ENCODE assay signal across 22 mouse cellular contexts in genomic region chr8:105836991-105837390, GRCm38 (mm10). TPM values are rescaled to one million over a fixed set of nuclear protein-coding genes. Genes with fewer than 3 reads are reported as not detected.
DNase-seq lines count a peak whose midpoint lies in the region; ATAC-seq lines count a peak whose summit lies in the region.
"Had no signal": no experiment of that assay in that cellular context is flagged by ENCODE, and none has a peak within 500 bp of the region (broad histone marks: within the 10 kb centered on the region; RNA-seq: fewer than 3 reads in every experiment).

No protein-coding gene starts in this region.

- DNase-seq in cerebellum, adult 9-11 months, result peak; percentile 38
- DNase-seq in cerebellum, adult 18-20 months, result no peak
- peak; percentile 60 to 62 for DNase-seq in spleen, postnatal 36 days (ENCODE audit: low spot score in 2 of 2)
- no peak for DNase-seq in spleen, adult 18-20 months
- DNase-seq in retina, embryonic 14.5 days (ENCODE audit: low spot score), result peak; percentile 57
- DNase-seq in frontal cortex, postnatal 36 days (ENCODE audit: low spot score in 2 of 2), result no peak
- DNase-seq: adrenal gland, postnatal 25 days; gastrocnemius, postnatal 10 days; heart, postnatal 14 days; kidney, adult 2 months; kidney, postnatal 36 days; liver, embryonic 13.5 days; lung, adult 2 months; lung, postnatal 10 days; midbrain, embryonic 14.5 days; thymus, adult 2 months; thymus, postnatal 36 days had no signal

- ATAC-seq in monocyte, adult 5-6 weeks (replicated peaks; ENCODE audit: insufficient number of reproducible peaks, low FRiP score, low TSS enrichment, poor library complexity, severe bottlenecking), result no peak
- ATAC-seq: forebrain, embryonic 16.5 days; hindbrain, embryonic 16.5 days had no signal

RNA-seq across cellular contexts. Expression of gene Tsnaxip1, which starts 9.5 kb away (rescaled TPM):
- total RNA-seq in monocyte, adult 5-6 weeks (2017), result 0.19 TPM in 1 of 3 replicates, not detected in the others
- total RNA-seq: adrenal gland, adult 18-20 months; adrenal gland, postnatal 25 days; gastrocnemius, postnatal 10 days; left cerebral cortex, postnatal 25 days had no signal

RNA-seq across cellular contexts. Expression of gene Ranbp10, which starts 9.8 kb away (rescaled TPM):
- 11.8 to 19.7 TPM (median 13.0 TPM) in 3 replicates for total RNA-seq in monocyte, adult 5-6 weeks (2017)

RNA-seq across cellular contexts. Expression of gene Cenpt, which starts 16.1 kb away (rescaled TPM):
- 3.6 to 7.3 TPM (median 5.4 TPM) in 3 replicates for total RNA-seq in monocyte, adult 5-6 weeks (2017)

RNA-seq across cellular contexts. Expression of gene Thap11, which starts 17.9 kb away (rescaled TPM):
- total RNA-seq in monocyte, adult 5-6 weeks (2017), result 12.3 to 21.2 TPM (median 20.9 TPM) in 3 replicates

RNA-seq across cellular contexts. Expression of gene Nutf2, which starts 23.4 kb away (rescaled TPM):
- total RNA-seq in monocyte, adult 5-6 weeks (2017), result 20.2 to 38.8 TPM (median 28.6 TPM) in 3 replicates

Comparison
In these comparisons a context has a peak if more than half of its experiments do, and no peak if none do; other contexts are left out.
1. DNase-seq: peak in cerebellum, adult 9-11 months (single experiment), spleen, postnatal 36 days (2 of 2) and retina, embryonic 14.5 days (single experiment); none in cerebellum, adult 18-20 months (0 of 2), spleen, adult 18-20 months (0 of 2) and frontal cortex, postnatal 36 days (0 of 2).